Mouse (Mus musculus): ENCODE data around the gene Nbdy.

Gene Nbdy

DNA sequence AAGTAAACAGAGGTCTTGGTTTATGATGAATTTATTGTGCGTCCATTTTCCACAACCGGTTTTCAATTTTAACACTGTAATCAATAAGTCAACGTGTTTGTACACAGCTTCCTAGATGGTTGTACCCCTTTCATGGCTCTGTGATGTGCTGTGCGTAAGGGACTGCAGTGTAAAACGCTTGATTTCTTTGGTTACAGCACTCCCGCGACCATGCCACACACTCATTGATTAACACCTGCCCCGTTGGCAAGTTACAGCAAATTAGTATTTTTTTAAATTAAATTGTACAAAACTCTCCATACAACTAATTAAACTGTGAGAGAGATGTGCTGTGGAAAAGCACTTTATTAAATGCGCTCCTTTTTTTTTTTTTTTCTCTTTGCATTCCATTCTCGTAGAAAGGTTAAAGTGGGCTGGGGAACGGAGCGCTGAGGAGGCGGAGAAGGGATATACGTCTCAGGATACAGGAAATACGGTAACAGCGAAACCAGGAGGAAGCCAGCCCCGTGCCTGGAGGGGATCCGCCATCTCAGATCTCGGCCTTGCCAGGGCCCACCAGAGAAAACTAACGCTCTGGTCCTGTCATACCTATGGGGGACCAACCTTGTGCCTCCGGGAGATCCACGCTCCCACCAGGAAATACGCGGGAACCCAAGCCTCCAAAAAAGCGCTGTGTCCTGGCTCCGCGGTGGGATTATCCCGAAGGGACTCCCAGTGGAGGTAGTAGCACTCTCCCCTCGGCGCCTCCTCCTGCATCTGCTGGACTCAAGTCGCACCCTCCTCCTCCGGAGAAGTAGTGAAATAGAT is at the start of gene Nbdy:
TSS of gene Nbdy (plus strand) at position 481 of the 807 bp plus-strand sequence.
- DNase-seq: peak; percentile 41

DNA sequence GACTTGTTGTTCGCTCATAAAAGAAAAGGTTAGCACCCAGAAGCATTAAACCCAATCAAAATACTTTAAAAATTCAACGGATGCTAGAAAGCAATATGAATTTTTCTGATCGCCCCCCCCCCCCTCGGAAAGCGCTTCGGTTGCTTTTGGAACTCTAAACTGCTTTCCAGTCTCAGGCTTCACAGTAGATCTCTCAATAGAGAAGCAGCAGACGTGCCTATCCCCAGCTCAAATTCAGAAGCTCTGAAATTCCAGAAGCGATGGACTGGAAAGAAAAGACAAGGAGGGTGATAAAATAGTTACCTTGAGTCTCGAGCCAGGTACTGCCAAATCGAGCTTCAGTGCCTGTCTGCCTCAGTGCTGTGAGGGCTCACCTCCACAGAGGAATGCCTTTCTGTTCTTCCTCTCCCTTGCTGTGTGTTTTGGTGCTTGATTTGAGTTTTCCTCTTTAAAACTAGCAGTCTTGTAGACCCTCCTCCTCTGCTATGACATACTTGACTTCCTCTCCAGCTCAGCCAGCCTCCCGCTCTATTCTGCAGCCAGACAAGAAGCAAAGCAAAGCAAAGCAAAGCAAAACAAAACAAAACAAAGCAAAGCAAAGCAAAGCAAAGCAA is 27.5 kb upstream of the Nbdy start, which contains the start of gene Kctd12b:
TSS of gene Kctd12b (minus strand) at position 610 of the 614 bp plus-strand sequence.
- DNase-seq: peak; percentile 38

DNA sequence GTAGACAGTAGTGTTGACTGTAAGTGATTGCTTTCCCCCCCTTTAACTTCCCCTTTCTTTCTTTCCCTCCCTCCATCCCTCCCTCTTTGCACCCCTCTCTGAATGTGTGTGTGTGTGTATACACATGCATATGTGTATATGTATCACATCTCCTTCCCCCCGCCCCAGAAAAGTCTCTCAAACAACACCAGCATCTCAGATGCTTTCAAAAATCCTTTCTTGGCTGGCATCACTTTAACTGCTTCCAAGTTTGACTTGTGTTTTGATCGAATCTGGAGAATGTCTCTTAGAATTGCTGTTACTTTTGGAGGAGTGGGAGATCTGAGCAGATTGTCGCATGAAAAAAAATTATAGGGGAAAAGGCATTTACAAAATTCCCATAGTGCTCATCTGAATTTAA is 22.9 kb upstream of the Nbdy start:
- no peak for DNase-seq

DNA sequence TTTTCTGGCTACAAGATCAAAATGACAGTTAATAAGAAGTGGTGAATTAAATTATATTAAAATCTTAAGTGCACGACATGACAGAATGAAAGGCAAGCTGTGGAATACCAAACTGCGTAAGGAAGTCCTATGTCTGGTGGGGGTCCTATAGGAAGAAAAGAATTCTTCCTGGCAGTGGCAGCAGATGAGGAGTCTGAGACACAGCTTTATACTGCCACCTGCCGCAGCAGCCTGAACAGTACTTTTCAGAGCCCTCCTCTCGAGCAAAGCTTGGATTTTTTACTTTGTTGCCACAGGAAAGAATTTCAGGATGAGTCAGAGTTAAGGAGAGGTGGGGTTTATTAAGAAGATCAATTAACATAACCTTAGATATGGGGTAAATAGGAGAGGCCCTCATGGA is 15.7 kb upstream of the Nbdy start:
- DNase-seq: peak; percentile 8

DNA sequence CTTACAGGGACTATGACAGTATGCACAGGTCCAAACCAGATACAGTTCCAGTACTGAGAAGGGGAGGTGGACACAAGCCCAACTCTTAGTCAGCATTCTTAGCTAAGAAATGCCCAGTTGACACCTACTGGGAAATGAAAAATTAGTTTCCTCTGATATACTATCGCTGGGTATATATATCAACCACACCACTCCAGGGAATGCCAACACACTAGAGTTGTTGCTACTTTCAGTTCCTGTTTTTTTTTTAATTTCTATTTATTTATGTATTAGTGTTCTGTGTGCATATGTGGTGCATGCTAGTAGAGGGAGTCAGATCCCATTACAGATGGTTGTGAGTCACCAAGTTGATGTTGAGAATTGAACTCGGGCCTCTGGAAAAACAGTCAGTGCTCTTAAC is 6.7 kb upstream of the Nbdy start:
- no peak for DNase-seq

DNA sequence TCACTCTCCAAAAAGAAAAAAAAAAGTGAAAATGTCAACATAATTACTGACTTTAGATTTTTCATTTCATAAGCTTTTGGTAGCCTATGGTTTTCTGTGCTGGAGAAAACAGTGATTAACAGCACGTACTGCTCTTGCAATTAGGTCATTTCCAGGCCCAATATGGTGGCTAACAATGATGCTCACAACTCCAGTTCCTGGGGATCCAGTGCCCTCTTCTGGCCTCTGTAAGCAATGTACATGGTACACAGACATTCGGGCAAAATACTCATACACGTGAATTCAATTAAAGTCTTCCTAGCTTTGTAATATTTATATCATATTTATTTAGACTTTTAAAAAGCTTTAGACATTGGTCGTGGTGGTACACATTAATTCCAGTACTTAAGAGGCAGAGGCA is 3.8 kb upstream of the Nbdy start:
- peak; percentile 21 for DNase-seq

DNA sequence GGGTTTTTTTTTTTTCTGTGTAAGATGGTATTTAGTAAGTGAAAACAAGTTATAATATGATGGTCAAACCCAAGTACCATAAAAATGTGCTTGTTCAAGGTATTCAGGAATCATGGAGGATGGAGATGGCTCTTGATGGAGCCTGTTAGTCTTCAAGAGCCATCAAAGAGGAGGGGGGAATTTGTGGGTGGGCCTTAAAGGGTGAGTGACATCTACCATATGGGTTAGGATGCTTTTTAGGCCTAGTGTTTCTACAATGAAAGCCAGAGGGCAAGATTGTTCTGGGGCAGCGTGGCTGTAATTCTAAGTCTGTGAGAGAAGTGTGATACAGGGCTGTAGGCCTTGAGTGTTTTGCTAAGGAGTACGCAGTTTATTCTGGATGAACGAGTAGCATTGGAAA is 1.0 kb downstream of the Nbdy start:
- peak; percentile 11 for DNase-seq

DNA sequence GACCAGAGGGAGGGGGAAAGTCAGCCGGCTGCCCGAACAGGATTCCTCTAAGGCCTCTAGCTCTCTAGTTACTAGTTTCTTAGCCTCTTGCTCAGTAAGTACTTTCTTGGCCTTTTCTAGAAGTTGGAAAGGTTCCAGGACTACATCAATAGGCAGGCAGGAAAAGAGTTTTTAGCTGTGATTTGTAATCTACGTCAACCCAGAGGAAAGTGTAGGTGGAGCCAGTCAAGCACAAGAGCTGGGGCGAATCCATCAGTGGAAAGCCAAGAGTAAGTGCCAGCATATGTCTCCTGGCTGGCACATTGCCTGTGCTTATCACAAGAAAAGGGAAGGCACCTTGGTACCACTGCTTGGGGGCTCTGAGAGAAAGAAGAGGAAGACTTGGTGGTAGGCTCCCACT is 12.3 kb downstream of the Nbdy start:
- no peak for DNase-seq

DNA sequence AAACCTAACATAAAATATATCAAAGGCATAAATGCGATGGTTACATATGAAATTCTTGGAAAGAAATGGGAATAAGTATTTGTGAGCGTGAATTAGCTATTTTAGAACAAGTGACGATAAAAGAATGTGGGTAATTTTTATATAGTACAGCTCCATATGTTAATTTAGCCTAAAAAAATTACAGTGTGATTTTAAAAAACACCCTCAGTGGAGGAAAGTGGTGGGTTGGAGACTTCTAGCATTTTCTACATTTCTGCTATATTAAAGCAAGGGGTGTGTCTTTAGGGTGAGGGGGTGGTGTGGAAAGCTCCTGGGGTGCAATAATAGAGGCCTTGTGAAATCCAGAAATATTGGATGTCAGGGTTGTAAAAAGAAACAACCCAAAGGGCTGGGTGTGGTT is 19.1 kb downstream of the Nbdy start:
- DNase-seq: no peak

DNA sequence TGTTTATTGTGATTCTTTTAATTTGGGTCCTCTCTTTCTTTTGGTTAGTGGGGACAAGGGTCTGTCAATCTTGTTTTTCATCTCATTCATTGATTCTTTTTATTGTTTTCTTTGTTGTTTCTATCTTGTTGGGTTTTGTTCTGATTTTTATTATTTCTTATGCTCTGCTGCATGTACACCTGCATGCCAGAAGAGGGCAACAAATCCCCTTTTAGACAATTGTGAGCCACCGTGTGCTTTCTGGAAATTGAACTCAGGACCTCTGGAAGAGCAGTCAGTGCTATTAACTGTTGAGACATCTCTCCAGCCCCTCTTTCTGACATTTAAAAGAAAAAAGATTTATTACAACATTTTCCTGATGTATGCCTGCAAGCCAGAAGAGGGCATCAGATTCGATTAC is 25.8 kb downstream of the Nbdy start:
- no peak for DNase-seq
